Comparison of ENCODE assay signal across 11 mouse cellular contexts in genomic region chr6:30176496-30176895, GRCm38 (mm10).
A peak's percentile ranks its signal among the peaks of the same experiment; 100 is the strongest.
DNase-seq lines count a peak whose midpoint lies in the region; ATAC-seq lines count a peak whose summit lies in the region.
"Had no signal": no experiment of that assay in that cellular context is flagged by ENCODE, and none has a peak within 500 bp of the region (broad histone marks: within the 10 kb centered on the region; RNA-seq: fewer than 3 reads in every experiment).

No protein-coding gene starts in this region.

- DNase-seq in hindbrain, embryonic 10.5 days (ENCODE audit: low spot score): peak; percentile 49
- DNase-seq in hindbrain, embryonic 14.5 days (ENCODE audit: low spot score): no peak
- DNase-seq in adrenal gland, postnatal 14 days: no peak
- DNase-seq: adrenal gland, adult 2 months; cerebellum, adult 2 months had no signal

- H3K27me3 ChIP-seq in hindbrain, embryonic 10.5 days (ENCODE audit: insufficient read depth, poor library complexity, severe bottlenecking): peaks cover 100% of the 10 kb centered on the region
- H3K27me3 ChIP-seq in hindbrain, embryonic 14.5 days (ENCODE audit: control insufficient read depth, insufficient read depth, low read length): peaks cover 98% of the 10 kb centered on the region
- peaks cover 99% of the 10 kb centered on the region for H3K27me3 ChIP-seq in megakaryocyte, embryonic 14.5 days (replicated peaks)
- H3K27me3 ChIP-seq in embryonic facial prominence, embryonic 13.5 days: peaks cover 98% of the 10 kb centered on the region
- H3K27me3 ChIP-seq in neural tube, embryonic 12.5 days (replicated peaks): peaks cover 97% of the 10 kb centered on the region

- H3K9me3 ChIP-seq in hindbrain, embryonic 10.5 days: no peaks in the 10 kb centered on the region
- no peaks in the 10 kb centered on the region for H3K9me3 ChIP-seq in hindbrain, embryonic 14.5 days (ENCODE audit: control insufficient read depth, low read length)
- H3K9me3 ChIP-seq in megakaryocyte, embryonic 14.5 days: no peaks in the 10 kb centered on the region
- no peaks in the 10 kb centered on the region for H3K9me3 ChIP-seq in embryonic facial prominence, embryonic 13.5 days
- no peaks in the 10 kb centered on the region for H3K9me3 ChIP-seq in neural tube, embryonic 12.5 days

- H3K4me3 ChIP-seq in hindbrain, embryonic 10.5 days: peak overlapping the region; percentile 48
- no peak overlapping the region for H3K4me3 ChIP-seq in hindbrain, embryonic 14.5 days (replicated peaks; ENCODE audit: low read length)
- H3K4me3 ChIP-seq in megakaryocyte, embryonic 14.5 days (replicated peaks): peak overlapping the region; percentile 76
- H3K4me3 ChIP-seq in embryonic facial prominence, embryonic 13.5 days: 0 out of 2 replicates have a peak overlapping the region, but pooled peaks have one; percentile 49
- H3K4me3 ChIP-seq in neural tube, embryonic 12.5 days: 0 out of 2 replicates have a peak overlapping the region, but pooled peaks have one; percentile 11
- H3K4me3 ChIP-seq: erythroblast, embryonic 14.5 days had no signal

- ATAC-seq in hindbrain, embryonic 14.5 days (ENCODE audit: low FRiP score): no peak
- ATAC-seq in megakaryocyte, adult 5-6 weeks (ENCODE audit: poor library complexity, severe bottlenecking): no peak
- no peak for ATAC-seq in embryonic facial prominence, embryonic 13.5 days (ENCODE audit: insufficient number of reproducible peaks, insufficient read depth, low FRiP score, low TSS enrichment, low read depth)
- ATAC-seq in neural tube, embryonic 12.5 days (ENCODE audit: low FRiP score, low read depth): no peak

- 2% methylated on average over 12 of the region's 12 CpGs for WGBS in hindbrain, embryonic 10.5 days
- WGBS in hindbrain, embryonic 14.5 days: 3% methylated on average over 12 of the region's 12 CpGs
- 6% methylated on average over 12 of the region's 12 CpGs for WGBS in embryonic facial prominence, embryonic 13.5 days
- WGBS in neural tube, embryonic 12.5 days: 2% methylated on average over 12 of the region's 12 CpGs

- H3K9ac ChIP-seq in hindbrain, embryonic 14.5 days: no peak overlapping the region
- H3K9ac ChIP-seq in embryonic facial prominence, embryonic 13.5 days: no peak overlapping the region
- H3K9ac ChIP-seq in neural tube, embryonic 12.5 days: no peak overlapping the region
- H3K9ac ChIP-seq: liver, embryonic 14.5 days had no signal

- 0 out of 2 replicates have a peak overlapping the region, but pooled peaks have one; percentile 85 for H3K27ac ChIP-seq in hindbrain, embryonic 10.5 days
- H3K27ac ChIP-seq in hindbrain, embryonic 14.5 days: no peak overlapping the region
- no peak overlapping the region for H3K27ac ChIP-seq in embryonic facial prominence, embryonic 13.5 days
- H3K27ac ChIP-seq in neural tube, embryonic 12.5 days: no peak overlapping the region
- H3K27ac ChIP-seq: liver, embryonic 14.5 days had no signal

- H3K36me3 ChIP-seq in hindbrain, embryonic 10.5 days: no peaks in the 10 kb centered on the region
- H3K36me3 ChIP-seq in hindbrain, embryonic 14.5 days (replicated peaks; ENCODE audit: control insufficient read depth, insufficient read depth): no peaks in the 10 kb centered on the region
- no peaks in the 10 kb centered on the region for H3K36me3 ChIP-seq in megakaryocyte, embryonic 14.5 days (replicated peaks; ENCODE audit: low read length)
- H3K36me3 ChIP-seq in embryonic facial prominence, embryonic 13.5 days: no peaks in the 10 kb centered on the region
- no peaks in the 10 kb centered on the region for H3K36me3 ChIP-seq in neural tube, embryonic 12.5 days

- no peak overlapping the region for H3K4me2 ChIP-seq in hindbrain, embryonic 14.5 days (replicated peaks)
- peak overlapping the region; percentile 65 for H3K4me2 ChIP-seq in embryonic facial prominence, embryonic 13.5 days
- peak overlapping the region; percentile 46 for H3K4me2 ChIP-seq in neural tube, embryonic 12.5 days (replicated peaks)

- H3K4me1 ChIP-seq in hindbrain, embryonic 10.5 days (replicated peaks): peaks cover 66% of the 10 kb centered on the region
- H3K4me1 ChIP-seq in hindbrain, embryonic 14.5 days (replicated peaks; ENCODE audit: control insufficient read depth, insufficient read depth, low read length): peaks cover 17% of the 10 kb centered on the region; the same call in 1 of the 2 replicates
- peaks cover 79% of the 10 kb centered on the region for H3K4me1 ChIP-seq in megakaryocyte, embryonic 14.5 days
- peaks cover 74% of the 10 kb centered on the region for H3K4me1 ChIP-seq in embryonic facial prominence, embryonic 13.5 days
- peaks cover 36% of the 10 kb centered on the region for H3K4me1 ChIP-seq in neural tube, embryonic 12.5 days
